Mouse (Mus musculus): ENCODE results near the gene AW146154. TPM values are rescaled to one million over a fixed set of nuclear protein-coding genes. Genes with fewer than 3 reads are reported as not detected.
A peak's percentile ranks its signal among the peaks of the same experiment; 100 is the strongest.
"Not testable (repeated sequence)": the region's sequence is repeated elsewhere in the genome, so short reads cannot be mapped to it uniquely, and the experiment has no call there.

The AW146154 gene
- polyA plus RNA-seq (2012; rRNA removed): 3.1 and 3.5 TPM in 2 replicates

GRCm38 (mm10) chr7:41499389-41500049, at the start of gene AW146154, which contains the start of gene Gm20449:
Gene AW146154, minus strand, starts transcription at chr7:41499890.
Gene Gm20449, minus strand, starts transcription at chr7:41499417.
- under 1% methylated on average over 18 of the region's 18 CpGs for WGBS
- Histone ChIP-seq H3K4me3 (ENCODE audit: extremely low read depth, insufficient read depth, insufficient read length) (peak within 1 kb of the TSS; percentile 78), H3K27ac (ENCODE audit: insufficient read depth, low read length) (peak within 1 kb of the TSS; percentile 67), H3K36me3 (ENCODE audit: control insufficient read depth, insufficient read depth, low read length) (no peaks in the 10 kb centered on the region), H3K4me1 (ENCODE audit: control insufficient read depth, insufficient read depth, insufficient read length) (no peaks in the 10 kb centered on the region), H3K27me3 (ENCODE audit: control insufficient read depth, insufficient read depth, low read length) (no peaks in the 10 kb centered on the region)
- DNase-seq (ENCODE audit: low read depth in 1 of 2, low spot score in 2 of 2): peak; percentile 80 to 99
- TF ChIP-seq CTCF (IDR thresholded peaks at IDR 0.05; ENCODE audit: extremely low read depth, insufficient read depth, insufficient read length, insufficient replicate concordance): no peak
- peak; percentile 24; the same call in 1 of the 2 replicates for TF ChIP-seq POLR2A (IDR thresholded peaks at IDR 0.05; ENCODE audit: low read depth, low read length)

- no peak overlapping the region for H3K4me3 ChIP-seq (ENCODE audit: extremely low read depth, insufficient read depth, insufficient read length)
- TF ChIP-seq POLR2A (IDR thresholded peaks at IDR 0.05; ENCODE audit: low read depth, low read length): no peak
- no peak for TF ChIP-seq CTCF (IDR thresholded peaks at IDR 0.05; ENCODE audit: extremely low read depth, insufficient read depth, insufficient read length, insufficient replicate concordance)
Observed at GRCm38 (mm10) chr7:41512672-41513071, 13.0 kb upstream of the AW146154 start.

GRCm38 (mm10) chr7:41512207-41512606, 12.5 kb upstream of the AW146154 start:
- no peak for TF ChIP-seq CTCF (IDR thresholded peaks at IDR 0.05; ENCODE audit: extremely low read depth, insufficient read depth, insufficient read length, insufficient replicate concordance)
- TF ChIP-seq POLR2A (IDR thresholded peaks at IDR 0.05; ENCODE audit: low read depth, low read length): no peak

More at GRCm38 (mm10) chr7:41512672-41513071, 13.0 kb upstream of the AW146154 start:
- Histone ChIP-seq H3K27me3 (ENCODE audit: control insufficient read depth, insufficient read depth, low read length) (no peaks in the 10 kb centered on the region), H3K27ac (ENCODE audit: insufficient read depth, low read length) (no peak overlapping the region), H3K4me1 (ENCODE audit: control insufficient read depth, insufficient read depth, insufficient read length) (no peaks in the 10 kb centered on the region), H3K36me3 (ENCODE audit: control insufficient read depth, insufficient read depth, low read length) (no peaks in the 10 kb centered on the region)
- whole genome bisulfite sequencing: 83% methylated on average over 3 of the region's 3 CpGs
- DNase-seq (ENCODE audit: low read depth in 1 of 2, low spot score in 2 of 2): no peak

GRCm38 (mm10) chr7:41502402-41502801, 2.7 kb upstream of the AW146154 start:
- 41% methylated on average over 1 of the region's 1 CpGs for WGBS
- Histone ChIP-seq H3K4me3 (ENCODE audit: extremely low read depth, insufficient read depth, insufficient read length) (no peak overlapping the region), H3K4me1 (ENCODE audit: control insufficient read depth, insufficient read depth, insufficient read length) (no peaks in the 10 kb centered on the region), H3K27ac (ENCODE audit: insufficient read depth, low read length) (no peak overlapping the region), H3K36me3 (ENCODE audit: control insufficient read depth, insufficient read depth, low read length) (no peaks in the 10 kb centered on the region), H3K27me3 (ENCODE audit: control insufficient read depth, insufficient read depth, low read length) (no peaks in the 10 kb centered on the region)
- DNase-seq (ENCODE audit: low read depth in 1 of 2, low spot score in 2 of 2): no peak
- TF ChIP-seq POLR2A (IDR thresholded peaks at IDR 0.05; ENCODE audit: low read depth, low read length): no peak
- TF ChIP-seq CTCF (IDR thresholded peaks at IDR 0.05; ENCODE audit: extremely low read depth, insufficient read depth, insufficient read length, insufficient replicate concordance): no peak

More at GRCm38 (mm10) chr7:41512207-41512606, 12.5 kb upstream of the AW146154 start:
- H3K36me3 ChIP-seq (ENCODE audit: control insufficient read depth, insufficient read depth, low read length): no peaks in the 10 kb centered on the region
- no peak overlapping the region for H3K27ac ChIP-seq (ENCODE audit: insufficient read depth, low read length)
- no peaks in the 10 kb centered on the region for H3K4me1 ChIP-seq (ENCODE audit: control insufficient read depth, insufficient read depth, insufficient read length)
- H3K4me3 ChIP-seq (ENCODE audit: extremely low read depth, insufficient read depth, insufficient read length): no peak overlapping the region
- WGBS: 26% methylated on average over 1 of the region's 1 CpGs
- no peaks in the 10 kb centered on the region for H3K27me3 ChIP-seq (ENCODE audit: control insufficient read depth, insufficient read depth, low read length)
- DNase-seq (ENCODE audit: low read depth in 1 of 2, low spot score in 2 of 2): no peak

GRCm38 (mm10) chr7:41500151-41500934, 653 bp upstream of the AW146154 start:
- H3K4me3 ChIP-seq (ENCODE audit: extremely low read depth, insufficient read depth, insufficient read length): peak overlapping the region; percentile 78
- no peaks in the 10 kb centered on the region for H3K4me1 ChIP-seq (ENCODE audit: control insufficient read depth, insufficient read depth, insufficient read length)
- peak; percentile 36 to 67 for DNase-seq (ENCODE audit: low read depth in 1 of 2, low spot score in 2 of 2)
- WGBS: 14% methylated on average over 22 of the region's 22 CpGs
- no peak overlapping the region for H3K27ac ChIP-seq (ENCODE audit: insufficient read depth, low read length)
- TF ChIP-seq POLR2A (IDR thresholded peaks at IDR 0.05; ENCODE audit: low read depth, low read length) (no peak), CTCF (IDR thresholded peaks at IDR 0.05; ENCODE audit: extremely low read depth, insufficient read depth, insufficient read length, insufficient replicate concordance) (no peak)
- no peaks in the 10 kb centered on the region for H3K36me3 ChIP-seq (ENCODE audit: control insufficient read depth, insufficient read depth, low read length)
- H3K27me3 ChIP-seq (ENCODE audit: control insufficient read depth, insufficient read depth, low read length): no peaks in the 10 kb centered on the region

GRCm38 (mm10) chr7:41499018-41499388, 687 bp downstream of the AW146154 start:
- H3K36me3 ChIP-seq (ENCODE audit: control insufficient read depth, insufficient read depth, low read length); DNase-seq (ENCODE audit: low read depth in 1 of 2, low spot score in 2 of 2); H3K27me3 ChIP-seq (ENCODE audit: control insufficient read depth, insufficient read depth, low read length); H3K4me1 ChIP-seq (ENCODE audit: control insufficient read depth, insufficient read depth, insufficient read length): not testable (repeated sequence)
- Histone ChIP-seq H3K4me3 (ENCODE audit: extremely low read depth, insufficient read depth, insufficient read length) (peak overlapping the region; percentile 78), H3K27ac (ENCODE audit: insufficient read depth, low read length) (peak overlapping the region; percentile 66)
- under 1% methylated on average over 6 of the region's 6 CpGs for WGBS

GRCm38 (mm10) chr7:41498464-41498863, 1.2 kb downstream of the AW146154 start:
- H3K36me3 ChIP-seq (ENCODE audit: control insufficient read depth, insufficient read depth, low read length); H3K4me1 ChIP-seq (ENCODE audit: control insufficient read depth, insufficient read depth, insufficient read length); DNase-seq (ENCODE audit: low read depth in 1 of 2, low spot score in 2 of 2); H3K27ac ChIP-seq (ENCODE audit: insufficient read depth, low read length); H3K27me3 ChIP-seq (ENCODE audit: control insufficient read depth, insufficient read depth, low read length): not testable (repeated sequence)
- 0 out of 2 replicates have a peak overlapping the region, but pooled peaks have one; percentile 78 for H3K4me3 ChIP-seq (ENCODE audit: extremely low read depth, insufficient read depth, insufficient read length)
- 76% methylated on average over 4 of the region's 4 CpGs for WGBS

Data from spleen, adult 2 months (tissue).